Mouse (Mus musculus) stomach, embryonic 14.5 days (tissue): ENCODE results near the gene Zfp429. TPM values are rescaled to one million over a fixed set of nuclear protein-coding genes. Genes with fewer than 3 reads are reported as not detected.

Source experiments
- polyA plus RNA-seq: library from polyadenylated mRNA; unstranded; fragments of >200 nt; fragmentation: Nextera tagmentation; extraction: Ambion mirVana; gene quantifications from 2 replicates; pipeline ENCODE4 v1.2.1, GENCODE M21; 2014

Gene Zfp429
- polyA plus RNA-seq, 1 experiment from 2014 or later: 7.3 TPM

Other genes with a start within 250 kb of the Zfp429 start
- gene Rsl1, start 226.6 kb downstream of the Zfp429 start, polyA plus RNA-seq: 6.1 and 6.4 TPM in 2 replicates
- gene Zfp455, start 205.3 kb downstream of the Zfp429 start, polyA plus RNA-seq: 1.8 and 2.2 TPM in 2 replicates
- gene Zfp458, start 121.4 kb downstream of the Zfp429 start, polyA plus RNA-seq: 3.2 TPM in 2 replicates
- gene Zfp457, start 93.3 kb downstream of the Zfp429 start, polyA plus RNA-seq: 0.64 and 1.1 TPM in 2 replicates
- 2.8 and 3.4 TPM in 2 replicates for gene Zfp595, start 67.2 kb downstream of the Zfp429 start, polyA plus RNA-seq
- not detected in 2 replicates for gene Gm28044, start 39.3 kb downstream of the Zfp429 start, polyA plus RNA-seq
- 1.5 and 1.8 TPM in 2 replicates for gene Zfp953, start 39.2 kb downstream of the Zfp429 start, polyA plus RNA-seq
- 0.62 and 0.91 TPM in 2 replicates for gene Gm28041, start 24.1 kb downstream of the Zfp429 start, polyA plus RNA-seq
- 2.5 and 3.0 TPM in 2 replicates for gene Zfp456, start 24.0 kb downstream of the Zfp429 start, polyA plus RNA-seq
- 0.62 and 0.87 TPM in 2 replicates for gene Zfp459, start 21.6 kb upstream of the Zfp429 start, polyA plus RNA-seq
- gene Zfp874a, start 51.8 kb upstream of the Zfp429 start, polyA plus RNA-seq: 11.2 TPM in 2 replicates
- gene Zfp874b, start 84.4 kb upstream of the Zfp429 start, polyA plus RNA-seq: 4.2 and 5.1 TPM in 2 replicates
- gene Zfp58, start 100.7 kb upstream of the Zfp429 start, polyA plus RNA-seq: 14.5 TPM in 2 replicates
- not detected in 2 replicates for gene Gm26965, start 126.3 kb upstream of the Zfp429 start, polyA plus RNA-seq
- 25.0 and 29.0 TPM in 2 replicates for gene Zfp87, start 126.4 kb upstream of the Zfp429 start, polyA plus RNA-seq
- gene Zfp748, start 154.0 kb upstream of the Zfp429 start, polyA plus RNA-seq: 16.3 and 17.5 TPM in 2 replicates
- 5.1 and 5.6 TPM in 2 replicates for gene Zfp729b, start 209.9 kb upstream of the Zfp429 start, polyA plus RNA-seq
- gene Gm49345, start 237.9 kb upstream of the Zfp429 start, polyA plus RNA-seq: not detected in 2 replicates
- 3.5 and 3.6 TPM in 2 replicates for gene Zfp729a, start 238.0 kb upstream of the Zfp429 start, polyA plus RNA-seq